Mouse (Mus musculus) heart, embryonic 11.5 days (tissue): ENCODE data around the gene Fam228b. TPM values are rescaled to one million over a fixed set of nuclear protein-coding genes. Genes with fewer than 3 reads are reported as not detected.
"Not testable (repeated sequence)": the region's sequence is repeated elsewhere in the genome, so short reads cannot be mapped to it uniquely, and the experiment has no call there.

Experiments used
- ATAC-seq: fragments of 200-750 bp; cut with Nextera tagmentation; replicated peaks from 2 replicates; pipeline ENCODE4 v1.8.0; 2017; ENCODE audit warnings: moderate library complexity; ENCODE audit not compliant: insufficient number of reproducible peaks, low FRiP score, low TSS enrichment
- H3K27ac ChIP-seq: fragments of 300-500 bp; sonication (generic); 2 replicates; pipeline ENCODE4 v1.5.1; 2014; ENCODE audit warnings: mild to moderate bottlenecking, low read depth, low read length
- H3K27me3 ChIP-seq: fragments of 300-500 bp; sonication (generic); 2 replicates; pipeline ENCODE4 v1.6.1; 2014; ENCODE audit warnings: mild to moderate bottlenecking, low read length, mixed read lengths; ENCODE audit not compliant: control insufficient read depth, insufficient read depth
- H3K36me3 ChIP-seq: fragments of 300-500 bp; sonication (generic); 2 replicates; pipeline ENCODE4 v1.6.1; 2014; ENCODE audit warnings: mild to moderate bottlenecking, low read length, moderate library complexity, mixed read lengths; ENCODE audit not compliant: control insufficient read depth, insufficient read depth
- H3K4me1 ChIP-seq: fragments of 300-500 bp; sonication (generic); 2 replicates; pipeline ENCODE4 v1.6.1; 2014; ENCODE audit warnings: low read length; ENCODE audit not compliant: control insufficient read depth, insufficient read depth
- H3K4me2 ChIP-seq: fragments of 300-500 bp; sonication (generic); 2 replicates; pipeline ENCODE4 v1.6.1; 2014; ENCODE audit warnings: mild to moderate bottlenecking, moderate library complexity
- H3K4me3 ChIP-seq: fragments of 300-500 bp; sonication (generic); 2 replicates; pipeline ENCODE4 v1.5.1; 2014; ENCODE audit warnings: low read depth, low read length
- H3K9ac ChIP-seq: fragments of 300-500 bp; sonication (generic); 2 replicates; pipeline ENCODE4 v1.6.1; 2014; ENCODE audit warnings: mild to moderate bottlenecking, low read depth, low read length, moderate library complexity
- H3K9me3 ChIP-seq: fragments of 300-500 bp; sonication (generic); replicated peaks from 2 replicates; pipeline ENCODE4 v1.6.1; 2016; ENCODE audit warnings: low read length; ENCODE audit not compliant: control insufficient read depth
- WGBS: fragments of 180-500 bp; shearing (Covaris S2); extraction: QIAGEN DNeasy Blood & Tissue Kit; methylation state at CpG from one replicate; pipeline ENCODE4 v1.1.7; 2014; ENCODE audit not compliant: insufficient replicate concordance; 5-methylcytosine and 5-hydroxymethylcytosine counted together
- polyA plus RNA-seq: library from polyadenylated mRNA; unstranded; fragments of >200 nt; fragmentation: Nextera tagmentation; extraction: Ambion mirVana; gene quantifications from 2 replicates; pipeline ENCODE4 v1.2.1, GENCODE M21; 2014

Gene Fam228b
- polyA plus RNA-seq, 1 experiment from 2014 or later: 2.6 TPM

DNA sequence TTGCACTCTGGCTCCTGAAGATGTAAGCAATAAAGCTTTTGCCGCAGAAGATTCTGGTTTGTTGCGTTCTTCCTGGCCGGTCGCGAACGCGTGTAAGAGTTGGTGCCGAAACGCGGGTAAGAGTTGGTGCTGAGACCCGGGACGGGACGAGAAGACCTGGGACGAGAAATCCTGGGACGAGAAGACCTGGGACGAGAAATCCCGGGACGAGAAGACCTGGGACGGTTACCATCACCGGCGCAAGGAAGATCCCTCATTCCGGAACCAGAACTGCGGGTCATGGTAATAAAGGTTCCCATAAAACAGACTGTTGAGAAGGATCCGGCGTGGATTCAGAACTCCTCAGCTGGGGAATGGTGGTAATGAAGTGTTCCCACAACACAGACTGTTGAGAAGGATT is 19.1 kb upstream of the Fam228b start:
- not testable (repeated sequence) for H3K27ac ChIP-seq, H3K4me1 ChIP-seq, H3K9ac ChIP-seq, H3K36me3 ChIP-seq, H3K9me3 ChIP-seq, H3K4me3 ChIP-seq, ATAC-seq, H3K4me2 ChIP-seq, H3K27me3 ChIP-seq
- WGBS: 92% methylated on average over 25 of the region's 25 CpGs

DNA sequence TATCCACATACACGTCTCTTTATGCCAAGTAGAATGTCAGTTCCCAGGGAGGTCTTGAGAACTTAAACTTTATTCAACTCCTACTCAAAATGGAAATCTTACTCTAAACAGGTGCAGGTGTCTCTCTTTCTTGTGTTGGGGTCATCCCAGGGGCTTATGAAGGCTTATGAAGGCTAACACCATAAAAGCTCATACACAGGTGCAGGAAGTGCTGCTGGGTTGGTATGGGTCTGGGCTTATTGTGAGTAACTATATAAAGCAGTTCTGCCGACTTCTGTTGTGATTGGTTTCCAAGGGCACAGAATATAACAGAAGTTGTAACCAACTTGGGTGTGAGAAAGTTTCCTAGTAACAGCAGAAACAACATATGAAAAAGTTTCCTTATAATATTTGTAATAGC is 15.4 kb upstream of the Fam228b start:
- Histone ChIP-seq H3K9me3 (no peaks in the 10 kb centered on the region), H3K9ac (no peak overlapping the region), H3K4me2 (no peak overlapping the region), H3K36me3 (no peaks in the 10 kb centered on the region), H3K27ac (no peak overlapping the region), H3K27me3 (no peaks in the 10 kb centered on the region), H3K4me3 (no peak overlapping the region), H3K4me1 (no peaks in the 10 kb centered on the region)
- no peak for ATAC-seq
- WGBS: 71% methylated on average over 2 of the region's 2 CpGs

DNA sequence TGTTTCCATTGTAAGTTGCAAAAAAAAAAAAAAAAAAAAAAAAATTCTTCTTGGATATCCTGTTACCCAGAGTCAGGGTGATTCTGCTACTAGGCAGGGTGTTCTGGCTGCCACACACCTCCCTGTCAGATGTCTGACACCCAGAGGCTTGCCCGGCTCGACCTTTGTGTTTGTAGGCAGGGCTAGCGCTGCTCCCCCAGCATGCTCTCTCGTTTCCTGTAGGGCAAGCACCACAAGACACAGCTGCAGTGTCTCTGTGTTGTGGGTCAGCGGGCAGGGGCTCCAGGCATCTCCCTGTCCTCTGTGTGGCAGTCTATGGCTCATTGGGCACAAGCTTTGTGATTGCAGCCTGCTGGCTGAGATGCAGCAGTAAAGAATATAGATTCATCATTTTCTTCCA is 14.5 kb upstream of the Fam228b start:
- 58% methylated on average over 5 of the region's 5 CpGs for WGBS
- ATAC-seq: no peak

DNA sequence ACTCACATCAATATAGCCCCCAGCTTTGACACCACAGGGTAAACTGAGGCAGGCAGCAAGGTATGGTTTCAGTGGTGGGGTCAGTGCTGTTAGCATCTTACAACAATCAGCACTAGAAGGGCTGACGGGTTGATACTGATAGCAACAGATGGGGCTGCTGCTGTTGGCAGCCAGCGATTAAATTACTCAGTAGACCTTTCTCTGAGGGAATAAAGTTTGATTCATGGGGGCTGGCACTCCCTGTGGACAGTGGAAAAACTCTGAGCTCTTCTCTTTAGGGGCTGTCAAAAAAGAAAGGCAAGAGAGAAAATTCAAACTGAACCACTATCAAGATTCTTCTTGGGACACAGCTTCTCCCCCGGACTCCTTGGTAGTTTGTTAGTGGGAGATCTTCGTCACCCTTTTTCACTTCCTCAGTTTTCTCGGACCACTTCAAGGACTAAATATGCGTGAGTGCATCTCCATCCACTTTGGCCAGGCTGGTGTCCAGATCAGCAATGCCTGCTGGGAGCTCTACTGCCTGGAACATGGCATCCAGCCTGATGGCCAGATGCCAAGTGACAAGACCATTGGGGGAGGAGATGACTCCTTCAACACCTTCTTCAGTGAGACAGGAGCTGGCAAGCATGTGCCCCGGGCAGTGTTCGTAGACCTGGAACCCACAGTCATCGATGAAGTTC is 12.8 kb upstream of the Fam228b start:
- H3K9ac ChIP-seq, H3K9me3 ChIP-seq, H3K4me3 ChIP-seq, ATAC-seq, H3K27ac ChIP-seq, H3K4me1 ChIP-seq, H3K27me3 ChIP-seq, H3K4me2 ChIP-seq, H3K36me3 ChIP-seq: not testable (repeated sequence)
- 80% methylated on average over 9 of the region's 9 CpGs for WGBS

More for the DNA sequence above, 14.5 kb upstream of the Fam228b start:
- H3K9ac ChIP-seq: no peak overlapping the region
- H3K4me2 ChIP-seq: no peak overlapping the region
- no peak overlapping the region for H3K4me3 ChIP-seq
- no peaks in the 10 kb centered on the region for H3K4me1 ChIP-seq
- no peak overlapping the region for H3K27ac ChIP-seq
- H3K27me3 ChIP-seq: no peaks in the 10 kb centered on the region
- H3K9me3 ChIP-seq: no peaks in the 10 kb centered on the region
- no peaks in the 10 kb centered on the region for H3K36me3 ChIP-seq

DNA sequence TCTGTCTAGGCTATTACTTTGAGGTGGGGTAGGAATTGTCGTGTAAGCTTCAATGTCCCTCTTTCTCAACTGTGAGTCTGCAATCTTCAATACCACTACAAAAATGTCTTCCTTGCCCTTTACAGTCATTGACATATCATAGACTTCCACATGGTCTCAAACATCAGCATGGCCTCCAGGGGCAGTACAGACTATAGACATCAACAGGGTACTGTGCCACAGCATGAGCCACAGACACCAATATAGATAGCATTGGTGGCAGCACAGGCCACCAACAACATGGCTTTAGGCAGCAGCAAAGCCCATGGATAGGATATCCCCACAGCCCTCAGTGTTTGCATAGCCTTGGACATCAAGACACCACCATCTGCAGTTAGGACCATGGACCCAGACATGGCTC is 12.2 kb upstream of the Fam228b start:
- WGBS: 74% methylated on average over 1 of the region's 1 CpGs

DNA sequence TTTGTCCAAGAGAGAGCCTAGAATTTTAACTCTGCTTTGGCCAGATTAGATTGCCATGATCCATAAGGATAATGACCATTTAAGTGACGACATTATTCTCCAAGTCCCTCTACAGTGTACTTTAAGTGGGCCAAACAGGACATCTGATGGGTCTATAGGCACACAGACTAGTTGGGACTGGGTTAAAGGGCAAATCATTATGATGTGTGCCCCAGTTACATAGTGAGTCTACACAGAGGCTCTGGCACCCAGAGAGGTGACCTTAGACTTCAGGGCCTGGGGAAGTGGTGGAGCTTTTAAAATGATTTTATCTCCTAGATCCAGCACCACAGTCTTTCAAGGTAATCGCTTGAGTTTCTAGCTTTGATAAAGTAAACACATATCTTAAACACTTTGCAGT is 11.2 kb upstream of the Fam228b start:
- Histone ChIP-seq H3K4me2 (no peak overlapping the region), H3K9me3 (no peaks in the 10 kb centered on the region), H3K27ac (no peak overlapping the region), H3K4me3 (no peak overlapping the region), H3K4me1 (no peaks in the 10 kb centered on the region), H3K27me3 (no peaks in the 10 kb centered on the region), H3K9ac (no peak overlapping the region), H3K36me3 (no peaks in the 10 kb centered on the region)
- no peak for ATAC-seq
- whole genome bisulfite sequencing: 47% methylated on average over 2 of the region's 2 CpGs

More for the DNA sequence above, 12.2 kb upstream of the Fam228b start:
- H3K4me3 ChIP-seq: no peak overlapping the region
- no peaks in the 10 kb centered on the region for H3K9me3 ChIP-seq
- no peak overlapping the region for H3K4me2 ChIP-seq
- no peak overlapping the region for H3K27ac ChIP-seq
- no peaks in the 10 kb centered on the region for H3K4me1 ChIP-seq
- no peak overlapping the region for H3K9ac ChIP-seq
- H3K27me3 ChIP-seq: no peaks in the 10 kb centered on the region
- no peaks in the 10 kb centered on the region for H3K36me3 ChIP-seq
- ATAC-seq: no peak

DNA sequence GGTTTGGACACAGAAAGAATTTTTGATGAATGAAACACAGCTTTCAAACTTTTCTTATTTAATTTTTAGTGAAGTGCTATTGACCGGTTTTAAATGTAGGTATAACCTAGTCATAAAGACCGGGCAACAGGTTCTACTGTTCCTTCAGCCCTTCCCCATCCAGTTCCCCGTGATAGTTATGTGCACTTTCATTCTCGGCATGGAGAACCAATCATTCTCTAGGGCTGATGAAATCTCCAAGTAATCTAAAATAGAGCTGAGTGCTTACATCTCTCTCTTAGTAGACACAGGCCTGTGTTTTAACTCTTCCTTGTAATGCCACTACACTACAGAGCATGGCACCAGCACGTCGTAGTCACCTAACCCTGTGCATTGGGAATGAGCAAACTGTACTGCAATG is 8.7 kb upstream of the Fam228b start:
- WGBS: 73% methylated on average over 6 of the region's 6 CpGs
- no peak overlapping the region for H3K9ac ChIP-seq
- H3K27me3 ChIP-seq: no peaks in the 10 kb centered on the region
- ATAC-seq: no peak
- no peak overlapping the region for H3K27ac ChIP-seq
- H3K36me3 ChIP-seq: no peaks in the 10 kb centered on the region
- no peaks in the 10 kb centered on the region for H3K4me1 ChIP-seq
- no peak overlapping the region for H3K4me3 ChIP-seq
- H3K9me3 ChIP-seq: no peaks in the 10 kb centered on the region
- H3K4me2 ChIP-seq: no peak overlapping the region

DNA sequence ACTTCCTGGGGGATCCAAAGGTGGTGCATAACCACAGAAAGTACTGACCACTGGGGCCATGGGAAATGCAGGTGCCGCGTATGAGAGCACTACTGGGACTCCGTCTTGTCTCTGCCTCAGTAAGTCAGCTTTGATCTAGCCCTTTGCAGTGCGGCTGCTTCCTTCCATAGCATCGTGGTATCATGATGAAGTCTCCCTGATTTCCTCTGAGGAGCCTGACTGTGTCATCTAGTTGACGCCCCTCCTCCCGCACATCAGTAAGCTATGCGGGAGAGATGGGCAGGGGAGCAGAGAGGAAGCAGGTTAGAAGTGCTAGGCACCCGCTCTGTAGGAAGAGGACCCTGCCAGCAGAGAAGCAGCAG is 6.5 kb upstream of the Fam228b start:
- no peaks in the 10 kb centered on the region for H3K27me3 ChIP-seq
- H3K4me1 ChIP-seq: no peaks in the 10 kb centered on the region
- H3K4me2 ChIP-seq: no peak overlapping the region
- WGBS: 60% methylated on average over 9 of the region's 9 CpGs
- no peak overlapping the region for H3K4me3 ChIP-seq
- no peak overlapping the region for H3K9ac ChIP-seq
- H3K9me3 ChIP-seq: no peaks in the 10 kb centered on the region
- no peaks in the 10 kb centered on the region for H3K36me3 ChIP-seq
- H3K27ac ChIP-seq: no peak overlapping the region
- no peak for ATAC-seq

DNA sequence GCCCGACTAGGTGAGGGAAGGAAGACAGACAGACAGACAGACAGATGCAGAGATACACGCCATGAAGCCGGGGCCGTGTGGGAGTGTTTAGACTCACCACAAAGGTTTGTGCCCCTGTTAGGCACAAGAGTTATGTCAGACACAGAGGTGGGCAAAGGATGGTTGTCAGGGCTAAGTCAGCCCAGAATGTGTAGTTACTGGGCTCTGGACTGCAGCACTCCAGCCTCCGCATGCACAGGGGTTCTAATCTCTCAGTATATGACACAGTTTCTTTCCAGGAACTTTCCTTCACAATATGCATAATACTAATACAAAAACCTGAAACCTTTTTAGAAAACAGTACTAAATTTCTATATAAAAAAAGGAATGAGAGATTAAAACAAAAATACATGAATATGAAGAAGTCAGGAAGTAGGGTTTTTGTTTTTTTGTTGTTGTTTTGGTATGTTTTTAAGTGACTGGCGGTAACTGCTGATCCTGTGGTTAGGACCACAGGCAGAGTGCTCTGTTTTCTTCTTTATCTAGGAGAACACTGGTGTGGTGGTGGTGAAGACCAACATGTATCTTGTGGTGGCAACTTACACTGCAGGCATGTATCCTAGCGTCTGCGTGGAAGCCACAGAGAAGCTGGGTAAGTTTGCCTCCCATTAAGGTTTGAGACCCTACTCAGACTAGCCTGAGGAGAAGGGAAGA is 6.0 kb upstream of the Fam228b start:
- H3K4me3 ChIP-seq: no peak overlapping the region
- H3K27me3 ChIP-seq: no peaks in the 10 kb centered on the region
- H3K36me3 ChIP-seq: no peaks in the 10 kb centered on the region
- H3K27ac ChIP-seq: no peak overlapping the region
- no peaks in the 10 kb centered on the region for H3K4me1 ChIP-seq
- 78% methylated on average over 8 of the region's 8 CpGs for WGBS
- no peak for ATAC-seq
- no peaks in the 10 kb centered on the region for H3K9me3 ChIP-seq
- H3K4me2 ChIP-seq: no peak overlapping the region
- H3K9ac ChIP-seq: no peak overlapping the region
